Mouse (Mus musculus): ENCODE measurements around the gene Apba3. TPM values are rescaled to one million over a fixed set of nuclear protein-coding genes. Genes with fewer than 3 reads are reported as not detected.

Gene Apba3
- polyA plus RNA-seq, 1 experiment from 2014 or later: 63.3 TPM

GRCm38 (mm10) chr10:81234206-81234605 is 32.6 kb upstream of the Apba3 start:
- no peaks in the 10 kb centered on the region for H3K9me3 ChIP-seq
- H3K27ac ChIP-seq: no peak overlapping the region
- no peak overlapping the region for H3K9ac ChIP-seq
- 78% methylated on average over 6 of the region's 6 CpGs for WGBS
- H3K4me2 ChIP-seq (replicated peaks): peak overlapping the region; percentile 80
- no peak for ATAC-seq (ENCODE audit: low FRiP score, low read depth)
- H3K4me1 ChIP-seq: peaks cover 22% of the 10 kb centered on the region
- no peak overlapping the region for H3K4me3 ChIP-seq
- H3K27me3 ChIP-seq: peaks cover 61% of the 10 kb centered on the region
- no peaks in the 10 kb centered on the region for H3K36me3 ChIP-seq

- H3K4me3 ChIP-seq: no peak overlapping the region
- peaks cover 5% of the 10 kb centered on the region for H3K36me3 ChIP-seq
- ATAC-seq (ENCODE audit: low FRiP score, low read depth): no peak
- peaks cover 61% of the 10 kb centered on the region for H3K27me3 ChIP-seq
- WGBS: 86% methylated on average over 12 of the region's 12 CpGs
- no peak overlapping the region for H3K4me2 ChIP-seq (replicated peaks)
- no peaks in the 10 kb centered on the region for H3K9me3 ChIP-seq
- H3K4me1 ChIP-seq: peaks cover 24% of the 10 kb centered on the region
- H3K27ac ChIP-seq: no peak overlapping the region
- H3K9ac ChIP-seq: no peak overlapping the region
These were observed 30.1 kb upstream of the Apba3 start for GRCm38 (mm10) chr10:81236471-81237268.

GRCm38 (mm10) chr10:81238618-81239017 is 28.1 kb upstream of the Apba3 start:
- WGBS: 69% methylated on average over 2 of the region's 2 CpGs
- Histone ChIP-seq H3K9me3 (no peaks in the 10 kb centered on the region), H3K27ac (no peak overlapping the region), H3K36me3 (peaks cover 5% of the 10 kb centered on the region), H3K4me1 (peaks cover 20% of the 10 kb centered on the region), H3K9ac (no peak overlapping the region), H3K4me2 (replicated peaks) (no peak overlapping the region), H3K27me3 (peaks cover 65% of the 10 kb centered on the region), H3K4me3 (no peak overlapping the region)
- no peak for ATAC-seq (ENCODE audit: low FRiP score, low read depth)

GRCm38 (mm10) chr10:81240876-81241275 is 25.9 kb upstream of the Apba3 start:
- 22% methylated on average over 13 of the region's 13 CpGs for WGBS
- ATAC-seq (ENCODE audit: low FRiP score, low read depth): no peak
- H3K36me3 ChIP-seq: peaks cover 5% of the 10 kb centered on the region
- H3K4me3 ChIP-seq: no peak overlapping the region
- H3K4me1 ChIP-seq: peaks cover 24% of the 10 kb centered on the region
- H3K9ac ChIP-seq: no peak overlapping the region
- no peak overlapping the region for H3K4me2 ChIP-seq (replicated peaks)
- H3K27me3 ChIP-seq: peaks cover 74% of the 10 kb centered on the region
- H3K9me3 ChIP-seq: no peaks in the 10 kb centered on the region
- no peak overlapping the region for H3K27ac ChIP-seq

- peaks cover 70% of the 10 kb centered on the region for H3K27me3 ChIP-seq
- H3K9me3 ChIP-seq: no peaks in the 10 kb centered on the region
- peaks cover 24% of the 10 kb centered on the region for H3K4me1 ChIP-seq
- H3K4me2 ChIP-seq (replicated peaks): no peak overlapping the region
- ATAC-seq (ENCODE audit: low FRiP score, low read depth): no peak
- H3K36me3 ChIP-seq: peaks cover 5% of the 10 kb centered on the region
- 88% methylated on average over 16 of the region's 16 CpGs for WGBS
- H3K4me3 ChIP-seq: no peak overlapping the region
- no peak overlapping the region for H3K9ac ChIP-seq
- H3K27ac ChIP-seq: no peak overlapping the region
These were observed 24.7 kb upstream of the Apba3 start for GRCm38 (mm10) chr10:81242021-81242420.

GRCm38 (mm10) chr10:81244146-81244545 is 22.6 kb upstream of the Apba3 start:
- Histone ChIP-seq H3K27me3 (peaks cover 51% of the 10 kb centered on the region), H3K9me3 (no peaks in the 10 kb centered on the region), H3K36me3 (peaks cover 10% of the 10 kb centered on the region), H3K4me2 (replicated peaks) (no peak overlapping the region), H3K4me3 (no peak overlapping the region), H3K27ac (no peak overlapping the region), H3K9ac (no peak overlapping the region), H3K4me1 (peaks cover 17% of the 10 kb centered on the region; the same call in 1 of the 2 replicates)
- WGBS: 82% methylated on average over 4 of the region's 4 CpGs
- ATAC-seq (ENCODE audit: low FRiP score, low read depth): no peak

GRCm38 (mm10) chr10:81244595-81244994 is 22.2 kb upstream of the Apba3 start:
- WGBS: 14% methylated on average over 17 of the region's 17 CpGs
- peaks cover 12% of the 10 kb centered on the region for H3K36me3 ChIP-seq
- 0 out of 2 replicates have a peak, but pooled peaks have one; percentile 49 for ATAC-seq (ENCODE audit: low FRiP score, low read depth)
- H3K27me3 ChIP-seq: peaks cover 46% of the 10 kb centered on the region
- H3K9ac ChIP-seq: no peak overlapping the region
- H3K4me3 ChIP-seq: no peak overlapping the region
- H3K9me3 ChIP-seq: no peaks in the 10 kb centered on the region
- no peak overlapping the region for H3K4me2 ChIP-seq (replicated peaks)
- H3K27ac ChIP-seq: no peak overlapping the region
- H3K4me1 ChIP-seq: peaks cover 14% of the 10 kb centered on the region; the same call in 1 of the 2 replicates

GRCm38 (mm10) chr10:81245166-81245565 is 21.6 kb upstream of the Apba3 start:
- Histone ChIP-seq H3K9me3 (no peaks in the 10 kb centered on the region), H3K36me3 (peaks cover 11% of the 10 kb centered on the region), H3K4me3 (no peak overlapping the region), H3K27me3 (peaks cover 40% of the 10 kb centered on the region), H3K27ac (no peak overlapping the region), H3K4me2 (replicated peaks) (no peak overlapping the region), H3K9ac (no peak overlapping the region), H3K4me1 (peaks cover 8% of the 10 kb centered on the region; the same call in 1 of the 2 replicates)
- no peak for ATAC-seq (ENCODE audit: low FRiP score, low read depth)
- 86% methylated on average over 6 of the region's 6 CpGs for WGBS

GRCm38 (mm10) chr10:81247804-81248203 is 19.0 kb upstream of the Apba3 start:
- no peak overlapping the region for H3K9ac ChIP-seq
- H3K4me3 ChIP-seq: no peak overlapping the region
- H3K27me3 ChIP-seq: peaks cover 43% of the 10 kb centered on the region
- no peak overlapping the region for H3K27ac ChIP-seq
- ATAC-seq (ENCODE audit: low FRiP score, low read depth): no peak
- H3K36me3 ChIP-seq: 0 out of 2 replicates have a peak, but pooled peaks cover 10% of the 10 kb centered on the region
- H3K4me2 ChIP-seq (replicated peaks): no peak overlapping the region
- 87% methylated on average over 2 of the region's 2 CpGs for WGBS
- H3K9me3 ChIP-seq: no peaks in the 10 kb centered on the region
- peaks cover 10% of the 10 kb centered on the region for H3K4me1 ChIP-seq

- Histone ChIP-seq H3K9ac (no peak overlapping the region), H3K9me3 (no peaks in the 10 kb centered on the region), H3K27ac (no peak overlapping the region), H3K27me3 (peaks cover 43% of the 10 kb centered on the region), H3K4me3 (no peak overlapping the region), H3K4me2 (replicated peaks) (no peak overlapping the region), H3K4me1 (peaks cover 15% of the 10 kb centered on the region), H3K36me3 (0 out of 2 replicates have a peak, but pooled peaks cover 10% of the 10 kb centered on the region)
- 78% methylated on average over 8 of the region's 8 CpGs for WGBS
- no peak for ATAC-seq (ENCODE audit: low FRiP score, low read depth)
These were observed 17.3 kb upstream of the Apba3 start for GRCm38 (mm10) chr10:81249442-81249841.

- H3K4me1 ChIP-seq: peaks cover 17% of the 10 kb centered on the region
- 0 out of 2 replicates have a peak, but pooled peaks cover 10% of the 10 kb centered on the region for H3K36me3 ChIP-seq
- peak within 1 kb of the TSS; percentile 29 for H3K4me3 ChIP-seq
- H3K9ac ChIP-seq: peak within 1 kb of the TSS; percentile 56
- H3K27me3 ChIP-seq: peaks cover 74% of the 10 kb centered on the region
- ATAC-seq (ENCODE audit: low FRiP score, low read depth): peak; percentile 35; the same call in 1 of the 2 replicates
- H3K9me3 ChIP-seq: no peaks in the 10 kb centered on the region
- H3K27ac ChIP-seq: no peak within 1 kb of the TSS
- H3K4me2 ChIP-seq (replicated peaks): peak within 1 kb of the TSS; percentile 56
- 12% methylated on average over 43 of the region's 44 CpGs for WGBS
These were observed 14.0 kb upstream of the Apba3 start, which contains the start of gene Matk for GRCm38 (mm10) chr10:81252424-81253419. Gene Matk, plus strand, starts transcription at chr10:81252935.

GRCm38 (mm10) chr10:81254886-81255285 is 11.9 kb upstream of the Apba3 start:
- 0 out of 2 replicates have a peak, but pooled peaks cover under 1% of the 10 kb centered on the region for H3K36me3 ChIP-seq
- H3K4me1 ChIP-seq: peaks cover 24% of the 10 kb centered on the region
- H3K4me2 ChIP-seq (replicated peaks): no peak overlapping the region
- 56% methylated on average over 1 of the region's 1 CpGs for WGBS
- peaks cover 96% of the 10 kb centered on the region for H3K27me3 ChIP-seq
- no peak overlapping the region for H3K4me3 ChIP-seq
- H3K9me3 ChIP-seq: no peaks in the 10 kb centered on the region
- ATAC-seq (ENCODE audit: low FRiP score, low read depth): no peak
- H3K9ac ChIP-seq: no peak overlapping the region
- no peak overlapping the region for H3K27ac ChIP-seq

Measured in limb, embryonic 13.5 days (tissue).